Mouse (Mus musculus) neural tube, postnatal 0 days (tissue): Measurements from ENCODE around the gene Gng4. TPM values are rescaled to one million over a fixed set of nuclear protein-coding genes. Genes with fewer than 3 reads are reported as not detected.

ENCODE experiments used
- polyA plus RNA-seq: library from polyadenylated mRNA; unstranded; fragments of >200 nt; fragmentation: Nextera tagmentation; extraction: Ambion mirVana; gene quantifications from 2 replicates; pipeline ENCODE4 v1.2.1, GENCODE M21; 2015

Gene Gng4
- 106 and 125 TPM in 2 replicates for polyA plus RNA-seq

DNA sequence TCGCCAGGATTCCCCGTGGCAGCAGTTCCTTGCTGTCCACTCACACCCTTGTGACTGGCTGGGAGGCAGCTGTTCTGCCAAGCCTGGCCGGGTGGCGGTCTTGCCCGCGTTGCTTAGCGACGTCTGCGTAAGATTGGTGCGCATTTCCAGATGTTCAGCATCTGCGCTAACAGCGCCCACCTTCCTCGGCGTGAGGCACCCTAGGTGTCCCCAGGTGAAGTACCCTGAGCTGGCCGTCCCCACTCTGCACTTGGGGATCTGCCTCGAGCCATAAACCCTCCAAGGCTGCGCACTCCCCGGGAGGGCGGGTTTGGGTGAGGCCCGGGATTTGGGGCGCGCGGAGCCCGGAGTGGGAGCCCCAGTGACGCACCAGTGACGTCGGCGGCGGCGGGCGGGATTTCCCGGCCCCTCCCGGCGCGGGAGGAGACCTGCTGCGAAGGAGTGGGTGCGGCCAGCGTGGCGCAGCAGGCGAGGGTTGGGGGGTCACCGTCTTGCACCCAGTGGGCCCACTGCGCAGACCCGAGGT, at the start of gene Gng4:
TSS of gene Gng4 (plus strand) at position 166 of the 526 bp plus-strand sequence.

Other genes with a start within 250 kb of the Gng4 start
- gene Lyst, start 193.7 kb upstream of the Gng4 start, polyA plus RNA-seq = 4.7 and 5.3 TPM in 2 replicates
- 7.9 and 8.5 TPM in 2 replicates for gene B3galnt2, start 170.4 kb downstream of the Gng4 start, polyA plus RNA-seq